Mouse (Mus musculus) spleen, adult 2 months (tissue): Measurements from ENCODE around the gene Pkd2l1.

ENCODE experiments used
- CTCF ChIP-seq: fragments of 200-500 bp; IDR thresholded peaks from 2 replicates; pipeline ENCODE4 v1.5.1; 2011; ENCODE audit warnings: mild to moderate bottlenecking, inconsistent platforms; ENCODE audit not compliant: insufficient read depth, insufficient read length, insufficient replicate concordance; ENCODE audit errors: extremely low read depth
- POLR2A ChIP-seq: fragments of 200-500 bp; IDR thresholded peaks from 2 replicates; pipeline ENCODE4 v1.6.1; 2011; ENCODE audit warnings: low read depth, low read length, inconsistent platforms

- no peak for TF ChIP-seq CTCF
- no peak for TF ChIP-seq POLR2A
Observed at GRCm38 (mm10) chr19:44128560-44128959, 63.7 kb downstream of the Pkd2l1 start.
